Mouse (Mus musculus) common myeloid progenitor, adult 5-6 weeks (primary cell): Measurements from ENCODE around the gene Pkd1l1. TPM values are rescaled to one million over a fixed set of nuclear protein-coding genes. Genes with fewer than 3 reads are reported as not detected.

Source experiments
- ATAC-seq: replicated peaks from 2 replicates; pipeline ENCODE4 v1.8.0; 2016; ENCODE audit warnings: low read depth, mild to moderate bottlenecking, moderate TSS enrichment, inconsistent platforms; ENCODE audit not compliant: poor library complexity, severe bottlenecking
- total RNA-seq: library from RNA; stranded (forward); fragments of 200-1000, 187-1606 nt; gene quantifications from 2 replicates; pipeline ENCODE4 v1.2.3, GENCODE M21; 2017

The Pkd1l1 gene
- total RNA-seq, 1 experiment from 2014 or later, result not detected

GRCm38 (mm10) chr11:8944114-8944513, 29.0 kb downstream of the Pkd1l1 start:
- no peak for ATAC-seq

GRCm38 (mm10) chr11:8942446-8942845, 30.6 kb downstream of the Pkd1l1 start:
- ATAC-seq, result no peak

- no peak for ATAC-seq
These were observed 36.5 kb downstream of the Pkd1l1 start for GRCm38 (mm10) chr11:8936431-8937110.

GRCm38 (mm10) chr11:8916081-8916671, 56.9 kb downstream of the Pkd1l1 start:
- no peak for ATAC-seq

- no peak for ATAC-seq
These were observed 90.3 kb downstream of the Pkd1l1 start for GRCm38 (mm10) chr11:8882793-8883192.

- no peak for ATAC-seq
These were observed 91.5 kb downstream of the Pkd1l1 start for GRCm38 (mm10) chr11:8881521-8881920.

- ATAC-seq, result no peak
These were observed 103.0 kb downstream of the Pkd1l1 start for GRCm38 (mm10) chr11:8870115-8870514.

GRCm38 (mm10) chr11:8866021-8866420, 107.0 kb downstream of the Pkd1l1 start:
- no peak for ATAC-seq

- ATAC-seq, result no peak
These were observed 109.0 kb downstream of the Pkd1l1 start for GRCm38 (mm10) chr11:8863955-8864675.

GRCm38 (mm10) chr11:8862426-8862825, 110.6 kb downstream of the Pkd1l1 start:
- ATAC-seq, result no peak

- no peak for ATAC-seq
These were observed 111.1 kb downstream of the Pkd1l1 start for GRCm38 (mm10) chr11:8861978-8862377.

GRCm38 (mm10) chr11:8860878-8861277, 112.2 kb downstream of the Pkd1l1 start:
- no peak for ATAC-seq

- peak; percentile 74 for ATAC-seq
These were observed 113.2 kb downstream of the Pkd1l1 start for GRCm38 (mm10) chr11:8859868-8860267.

- no peak for ATAC-seq
These were observed 114.0 kb downstream of the Pkd1l1 start for GRCm38 (mm10) chr11:8859041-8859440.

- ATAC-seq, result 0 out of 2 replicates have a peak, but pooled peaks have one; percentile 36
These were observed 116.9 kb downstream of the Pkd1l1 start for GRCm38 (mm10) chr11:8856125-8856524.

- ATAC-seq, result peak; percentile 84
These were observed 125.0 kb downstream of the Pkd1l1 start for GRCm38 (mm10) chr11:8848049-8848448.

- ATAC-seq, result peak; percentile 66
These were observed 125.4 kb downstream of the Pkd1l1 start for GRCm38 (mm10) chr11:8847627-8848026.

- no peak for ATAC-seq
These were observed 136.9 kb downstream of the Pkd1l1 start for GRCm38 (mm10) chr11:8836176-8836575.

GRCm38 (mm10) chr11:8834121-8834520, 138.9 kb downstream of the Pkd1l1 start:
- ATAC-seq, result no peak

GRCm38 (mm10) chr11:8830551-8830950, 142.5 kb downstream of the Pkd1l1 start:
- no peak for ATAC-seq

GRCm38 (mm10) chr11:8829561-8829960, 143.5 kb downstream of the Pkd1l1 start:
- no peak for ATAC-seq
